Mouse (Mus musculus): ENCODE measurements at regions not wholly inside any gene's neighbourhood (a gene's known extent, or its start where the extent isn't known, plus 50 kb on each side); places are given as distances from the start of the nearest gene placed in this dataset.
A peak's percentile ranks its signal among the peaks of the same experiment; 100 is the strongest.

- Histone ChIP-seq H3K9ac (ENCODE audit: low read length) (no peak overlapping the region), H3K27ac (ENCODE audit: low read depth, low read length) (no peak overlapping the region), H3K4me1 (ENCODE audit: control insufficient read depth, insufficient read depth, low read length) (peaks cover 2% of the 10 kb centered on the region; the same call in 1 of the 2 replicates), H3K4me3 (ENCODE audit: low read depth, low read length) (no peak overlapping the region), H3K9me3 (ENCODE audit: control insufficient read depth, low read length) (no peaks in the 10 kb centered on the region), H3K36me3 (ENCODE audit: control insufficient read depth, insufficient read depth, low read length) (no peaks in the 10 kb centered on the region), H3K27me3 (ENCODE audit: control insufficient read depth, insufficient read depth, low read length) (no peaks in the 10 kb centered on the region), H3K4me2 (no peak overlapping the region)
- 50% methylated on average over 3 of the region's 3 CpGs for WGBS
- ATAC-seq (ENCODE audit: low FRiP score) (peak; percentile 88), DNase-seq (ENCODE audit: low spot score, missing footprints) (peak; percentile 86)
Observed at GRCm38 (mm10) chr3:151117583-151118041, 320.1 kb upstream of the Adgrl4 start.

GRCm38 (mm10) chr3:151124131-151124530 is 313.6 kb upstream of the Adgrl4 start:
- Histone ChIP-seq H3K4me1 (ENCODE audit: control insufficient read depth, insufficient read depth, low read length) (no peaks in the 10 kb centered on the region), H3K36me3 (ENCODE audit: control insufficient read depth, insufficient read depth, low read length) (no peaks in the 10 kb centered on the region), H3K9ac (ENCODE audit: low read length) (no peak overlapping the region), H3K27me3 (ENCODE audit: control insufficient read depth, insufficient read depth, low read length) (no peaks in the 10 kb centered on the region), H3K4me2 (no peak overlapping the region), H3K4me3 (ENCODE audit: low read depth, low read length) (no peak overlapping the region), H3K27ac (ENCODE audit: low read depth, low read length) (no peak overlapping the region), H3K9me3 (ENCODE audit: control insufficient read depth, low read length) (no peaks in the 10 kb centered on the region)
- 87% methylated on average over 5 of the region's 5 CpGs for WGBS
- ATAC-seq (ENCODE audit: low FRiP score) (no peak), DNase-seq (ENCODE audit: low spot score, missing footprints) (no peak)

- no peaks in the 10 kb centered on the region for H3K4me1 ChIP-seq (ENCODE audit: control insufficient read depth, insufficient read depth, low read length)
- H3K4me3 ChIP-seq (ENCODE audit: low read depth, low read length), result no peak overlapping the region
- no peak overlapping the region for H3K9ac ChIP-seq (ENCODE audit: low read length)
- 87% methylated on average over 2 of the region's 2 CpGs for WGBS
- no peaks in the 10 kb centered on the region for H3K27me3 ChIP-seq (ENCODE audit: control insufficient read depth, insufficient read depth, low read length)
- no peaks in the 10 kb centered on the region for H3K9me3 ChIP-seq (ENCODE audit: control insufficient read depth, low read length)
- ATAC-seq (ENCODE audit: low FRiP score) (no peak), DNase-seq (ENCODE audit: low spot score, missing footprints) (peak; percentile 56)
- H3K36me3 ChIP-seq (ENCODE audit: control insufficient read depth, insufficient read depth, low read length), result no peaks in the 10 kb centered on the region
- no peak overlapping the region for H3K4me2 ChIP-seq
- no peak overlapping the region for H3K27ac ChIP-seq (ENCODE audit: low read depth, low read length)
Observed at GRCm38 (mm10) chr3:151146889-151147288, 290.8 kb upstream of the Adgrl4 start.

- H3K4me2 ChIP-seq, result no peak overlapping the region
- no peaks in the 10 kb centered on the region for H3K9me3 ChIP-seq (ENCODE audit: control insufficient read depth, low read length)
- no peak overlapping the region for H3K4me3 ChIP-seq (ENCODE audit: low read depth, low read length)
- 16% methylated on average over 4 of the region's 4 CpGs for WGBS
- no peaks in the 10 kb centered on the region for H3K27me3 ChIP-seq (ENCODE audit: control insufficient read depth, insufficient read depth, low read length)
- no peaks in the 10 kb centered on the region for H3K36me3 ChIP-seq (ENCODE audit: control insufficient read depth, insufficient read depth, low read length)
- no peak overlapping the region for H3K9ac ChIP-seq (ENCODE audit: low read length)
- no peak overlapping the region for H3K27ac ChIP-seq (ENCODE audit: low read depth, low read length)
- DNase-seq (ENCODE audit: low spot score, missing footprints) (no peak), ATAC-seq (ENCODE audit: low FRiP score) (no peak)
- H3K4me1 ChIP-seq (ENCODE audit: control insufficient read depth, insufficient read depth, low read length), result no peaks in the 10 kb centered on the region
Observed at GRCm38 (mm10) chr3:151153340-151153739, 284.3 kb upstream of the Adgrl4 start.

GRCm38 (mm10) chr3:151160516-151160915 is 277.2 kb upstream of the Adgrl4 start:
- Histone ChIP-seq H3K4me2 (no peak overlapping the region), H3K9me3 (ENCODE audit: control insufficient read depth, low read length) (no peaks in the 10 kb centered on the region), H3K27ac (ENCODE audit: low read depth, low read length) (no peak overlapping the region), H3K36me3 (ENCODE audit: control insufficient read depth, insufficient read depth, low read length) (no peaks in the 10 kb centered on the region), H3K27me3 (ENCODE audit: control insufficient read depth, insufficient read depth, low read length) (no peaks in the 10 kb centered on the region), H3K4me3 (ENCODE audit: low read depth, low read length) (no peak overlapping the region), H3K9ac (ENCODE audit: low read length) (no peak overlapping the region), H3K4me1 (ENCODE audit: control insufficient read depth, insufficient read depth, low read length) (no peaks in the 10 kb centered on the region)
- 0 out of 2 replicates have a peak, but pooled peaks have one; percentile 11 for ATAC-seq (ENCODE audit: low FRiP score)
- WGBS, result 96% methylated on average over 1 of the region's 1 CpGs
- DNase-seq (ENCODE audit: low spot score, missing footprints), result no peak

GRCm38 (mm10) chr3:151182132-151182531 is 255.6 kb upstream of the Adgrl4 start:
- WGBS, result 69% methylated on average over 2 of the region's 2 CpGs
- H3K4me2 ChIP-seq, result no peak overlapping the region
- no peaks in the 10 kb centered on the region for H3K4me1 ChIP-seq (ENCODE audit: control insufficient read depth, insufficient read depth, low read length)
- ATAC-seq (ENCODE audit: low FRiP score), result no peak
- H3K27me3 ChIP-seq (ENCODE audit: control insufficient read depth, insufficient read depth, low read length), result no peaks in the 10 kb centered on the region
- H3K9me3 ChIP-seq (ENCODE audit: control insufficient read depth, low read length), result no peaks in the 10 kb centered on the region
- H3K9ac ChIP-seq (ENCODE audit: low read length), result no peak overlapping the region
- DNase-seq (ENCODE audit: low spot score, missing footprints), result no peak
- H3K4me3 ChIP-seq (ENCODE audit: low read depth, low read length), result no peak overlapping the region
- H3K36me3 ChIP-seq (ENCODE audit: control insufficient read depth, insufficient read depth, low read length), result no peaks in the 10 kb centered on the region
- no peak overlapping the region for H3K27ac ChIP-seq (ENCODE audit: low read depth, low read length)

- DNase-seq (ENCODE audit: low spot score, missing footprints), result no peak
- no peak overlapping the region for H3K9ac ChIP-seq (ENCODE audit: low read length)
- H3K9me3 ChIP-seq (ENCODE audit: control insufficient read depth, low read length), result no peaks in the 10 kb centered on the region
- no peak overlapping the region for H3K27ac ChIP-seq (ENCODE audit: low read depth, low read length)
- no peaks in the 10 kb centered on the region for H3K4me1 ChIP-seq (ENCODE audit: control insufficient read depth, insufficient read depth, low read length)
- no peaks in the 10 kb centered on the region for H3K36me3 ChIP-seq (ENCODE audit: control insufficient read depth, insufficient read depth, low read length)
- no peaks in the 10 kb centered on the region for H3K27me3 ChIP-seq (ENCODE audit: control insufficient read depth, insufficient read depth, low read length)
- no peak overlapping the region for H3K4me3 ChIP-seq (ENCODE audit: low read depth, low read length)
- H3K4me2 ChIP-seq, result no peak overlapping the region
- ATAC-seq (ENCODE audit: low FRiP score), result no peak
- WGBS, result 85% methylated on average over 2 of the region's 2 CpGs
Observed at GRCm38 (mm10) chr3:151192092-151192491, 245.6 kb upstream of the Adgrl4 start.

- H3K9me3 ChIP-seq (ENCODE audit: control insufficient read depth, low read length), result no peaks in the 10 kb centered on the region
- no peaks in the 10 kb centered on the region for H3K4me1 ChIP-seq (ENCODE audit: control insufficient read depth, insufficient read depth, low read length)
- WGBS, result 92% methylated on average over 4 of the region's 4 CpGs
- ATAC-seq (ENCODE audit: low FRiP score) (no peak), DNase-seq (ENCODE audit: low spot score, missing footprints) (no peak)
- H3K9ac ChIP-seq (ENCODE audit: low read length), result no peak overlapping the region
- H3K36me3 ChIP-seq (ENCODE audit: control insufficient read depth, insufficient read depth, low read length), result no peaks in the 10 kb centered on the region
- no peak overlapping the region for H3K4me3 ChIP-seq (ENCODE audit: low read depth, low read length)
- H3K27ac ChIP-seq (ENCODE audit: low read depth, low read length), result no peak overlapping the region
- H3K27me3 ChIP-seq (ENCODE audit: control insufficient read depth, insufficient read depth, low read length), result no peaks in the 10 kb centered on the region
- H3K4me2 ChIP-seq, result no peak overlapping the region
Observed at GRCm38 (mm10) chr3:151210978-151211377, 226.7 kb upstream of the Adgrl4 start.

GRCm38 (mm10) chr3:151216764-151217502 is 220.8 kb upstream of the Adgrl4 start:
- Histone ChIP-seq H3K4me3 (ENCODE audit: low read depth, low read length) (no peak overlapping the region), H3K4me2 (no peak overlapping the region), H3K27ac (ENCODE audit: low read depth, low read length) (no peak overlapping the region), H3K9ac (ENCODE audit: low read length) (no peak overlapping the region), H3K36me3 (ENCODE audit: control insufficient read depth, insufficient read depth, low read length) (no peaks in the 10 kb centered on the region), H3K27me3 (ENCODE audit: control insufficient read depth, insufficient read depth, low read length) (no peaks in the 10 kb centered on the region), H3K4me1 (ENCODE audit: control insufficient read depth, insufficient read depth, low read length) (no peaks in the 10 kb centered on the region), H3K9me3 (ENCODE audit: control insufficient read depth, low read length) (no peaks in the 10 kb centered on the region)
- peak; percentile 26 for DNase-seq (ENCODE audit: low spot score, missing footprints)
- 75% methylated on average over 3 of the region's 3 CpGs for WGBS
- ATAC-seq (ENCODE audit: low FRiP score), result no peak

Measured in midbrain, embryonic 11.5 days (tissue).